Mouse (Mus musculus) heart, postnatal 0 days (tissue): ENCODE measurements around the gene Olfr553. TPM values are rescaled to one million over a fixed set of nuclear protein-coding genes. Genes with fewer than 3 reads are reported as not detected.
A peak's percentile ranks its signal among the peaks of the same experiment; 100 is the strongest.

Source experiments
- ATAC-seq: fragments of 200-750 bp; cut with Nextera tagmentation; 2 replicates; pipeline ENCODE4 v1.8.0; 2017; ENCODE audit warnings: low read depth, moderate number of reproducible peaks, moderate library complexity; ENCODE audit not compliant: insufficient read depth
- DNase-seq: peaks from one replicate; pipeline ENCODE4 v3.0.0-alpha.2; 2016; ENCODE audit warnings: low spot score
- H3K27ac ChIP-seq: fragments of 300-500 bp; sonication (generic); 2 replicates; pipeline ENCODE4 v1.5.1; 2014; ENCODE audit warnings: low read depth, mild to moderate bottlenecking
- H3K27me3 ChIP-seq: fragments of 300-500 bp; sonication (generic); 2 replicates; pipeline ENCODE4 v1.6.1; 2014; ENCODE audit warnings: low read length, mixed read lengths; ENCODE audit not compliant: control insufficient read depth, insufficient read depth
- H3K36me3 ChIP-seq: fragments of 300-500 bp; sonication (generic); replicated peaks from 2 replicates; pipeline ENCODE4 v1.6.1; 2014; ENCODE audit warnings: low read length, mixed read lengths; ENCODE audit not compliant: control insufficient read depth, insufficient read depth
- H3K4me1 ChIP-seq: fragments of 300-500 bp; sonication (generic); 2 replicates; pipeline ENCODE4 v1.6.1; 2014; ENCODE audit warnings: antibody characterized with exemption; ENCODE audit not compliant: control insufficient read depth, insufficient read depth
- H3K4me2 ChIP-seq: fragments of 300-500 bp; sonication (generic); 2 replicates; pipeline ENCODE4 v1.6.1; 2014; ENCODE audit warnings: low read depth, mild to moderate bottlenecking, low read length, moderate library complexity
- H3K4me3 ChIP-seq: fragments of 300-500 bp; sonication (generic); 2 replicates; pipeline ENCODE4 v1.5.1; 2014; ENCODE audit warnings: low read depth, low read length
- H3K9ac ChIP-seq: fragments of 300-500 bp; sonication (generic); replicated peaks from 2 replicates; pipeline ENCODE4 v1.6.1; 2014; ENCODE audit warnings: low read depth, low read length, mixed read lengths
- H3K9me3 ChIP-seq: fragments of 300-500 bp; sonication (generic); replicated peaks from 2 replicates; pipeline ENCODE4 v1.6.1; 2016; ENCODE audit warnings: low read length; ENCODE audit not compliant: control insufficient read depth
- CTCF ChIP-seq: IDR thresholded peaks from 2 replicates; pipeline ENCODE4 v1.5.1; 2016; ENCODE audit warnings: antibody characterized with exemption, control low read depth, low read depth
- EP300 ChIP-seq: IDR thresholded peaks from 2 replicates; pipeline ENCODE4 v1.6.1; 2016; ENCODE audit warnings: antibody characterized with exemption, low read depth
- WGBS: fragments of 180-500 bp; shearing (Covaris S2); extraction: QIAGEN DNeasy Blood & Tissue Kit; methylation state at CpG from one replicate; pipeline ENCODE4 v1.1.7; 2014; 5-methylcytosine and 5-hydroxymethylcytosine counted together
- polyA plus RNA-seq: library from polyadenylated mRNA; unstranded; fragments of >200 nt; fragmentation: Nextera tagmentation; extraction: Ambion mirVana; gene quantifications from 2 replicates; pipeline ENCODE4 v1.2.1, GENCODE M21; 2015
- total RNA-seq: library from RNA; depleted of rRNA; stranded (reverse); fragments of >200 nt; gene quantifications from 2 replicates; pipeline ENCODE4 v1.2.3, GENCODE M21; 2014; ENCODE audit warnings: low replicate concordance; rRNA removed

The Olfr553 gene
- total and polyA plus RNA-seq, 2 experiments from 2014 or later, result not detected

DNA sequence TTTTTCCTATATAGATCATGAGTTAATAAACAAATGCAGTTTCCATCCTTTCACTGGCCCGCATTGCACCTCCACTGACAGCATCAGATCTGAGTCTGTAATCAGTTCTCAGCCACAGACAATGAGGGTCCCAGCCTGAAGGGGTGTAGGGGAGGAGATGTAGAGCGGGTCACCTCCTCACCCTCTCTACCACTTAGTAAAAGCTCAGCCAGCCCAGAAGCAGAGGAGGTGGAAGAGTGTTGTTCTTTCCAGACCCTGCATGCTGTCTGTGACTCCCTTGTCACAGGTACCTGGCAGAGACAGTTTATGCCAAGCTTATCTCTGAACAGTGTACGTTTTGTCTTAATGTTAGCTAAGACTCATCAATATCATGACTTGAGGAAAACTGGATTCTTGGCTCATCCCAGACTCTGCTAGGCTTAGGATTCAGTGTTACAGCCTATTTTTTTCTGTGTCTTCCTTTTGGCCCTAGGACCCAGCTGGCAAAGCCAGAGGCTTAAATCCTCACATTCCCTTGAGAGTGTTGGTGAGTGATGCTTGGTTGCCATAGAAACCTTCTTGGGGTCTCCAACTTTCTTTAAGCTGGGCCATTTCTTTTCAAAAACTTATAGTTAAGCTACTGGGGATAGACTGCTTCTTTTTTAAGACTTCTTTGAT is 44.7 kb downstream of the Olfr553 start:
- Histone ChIP-seq H3K27me3 (no peaks in the 10 kb centered on the region), H3K4me1 (no peaks in the 10 kb centered on the region), H3K9ac (no peak overlapping the region), H3K36me3 (no peaks in the 10 kb centered on the region), H3K9me3 (no peaks in the 10 kb centered on the region), H3K4me3 (no peak overlapping the region), H3K27ac (no peak overlapping the region), H3K4me2 (no peak overlapping the region)
- DNase-seq (no peak), ATAC-seq (no peak)
- WGBS, result 72% methylated on average over 3 of the region's 3 CpGs
- no peak for TF ChIP-seq EP300
- no peak for TF ChIP-seq CTCF

DNA sequence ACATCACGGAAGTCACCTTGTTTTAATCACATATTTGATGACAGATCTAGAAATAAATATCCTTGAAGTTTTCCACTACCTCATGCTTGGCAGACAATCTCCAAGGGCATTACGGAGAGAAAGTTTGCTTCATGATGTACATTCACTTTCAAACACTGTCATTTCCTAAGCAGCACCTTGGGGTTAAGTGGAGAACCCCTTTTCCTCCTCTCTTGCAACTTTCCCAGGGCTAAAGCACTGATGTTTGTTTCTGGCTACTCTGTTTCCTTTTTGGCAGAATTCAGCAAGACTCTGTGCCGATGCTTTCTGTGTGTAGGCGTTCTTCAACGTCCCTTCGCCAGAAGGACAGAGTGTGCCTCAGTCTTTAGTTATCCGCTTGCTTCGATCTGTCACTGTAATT is 46.9 kb downstream of the Olfr553 start, which contains the start of gene Olfr550:
Gene Olfr550 (plus strand): TSS at position 301 of the 400 bp plus-strand sequence.
- H3K27ac ChIP-seq, result no peak within 1 kb of the TSS
- TF ChIP-seq EP300 (no peak), CTCF (no peak)
- no peaks in the 10 kb centered on the region for H3K9me3 ChIP-seq
- no peak within 1 kb of the TSS for H3K9ac ChIP-seq
- no peaks in the 10 kb centered on the region for H3K36me3 ChIP-seq
- WGBS, result 82% methylated on average over 8 of the region's 8 CpGs
- no peaks in the 10 kb centered on the region for H3K27me3 ChIP-seq
- H3K4me3 ChIP-seq, result no peak within 1 kb of the TSS
- no peak within 1 kb of the TSS for H3K4me2 ChIP-seq
- no peak for DNase-seq
- ATAC-seq, result no peak
- no peaks in the 10 kb centered on the region for H3K4me1 ChIP-seq

DNA sequence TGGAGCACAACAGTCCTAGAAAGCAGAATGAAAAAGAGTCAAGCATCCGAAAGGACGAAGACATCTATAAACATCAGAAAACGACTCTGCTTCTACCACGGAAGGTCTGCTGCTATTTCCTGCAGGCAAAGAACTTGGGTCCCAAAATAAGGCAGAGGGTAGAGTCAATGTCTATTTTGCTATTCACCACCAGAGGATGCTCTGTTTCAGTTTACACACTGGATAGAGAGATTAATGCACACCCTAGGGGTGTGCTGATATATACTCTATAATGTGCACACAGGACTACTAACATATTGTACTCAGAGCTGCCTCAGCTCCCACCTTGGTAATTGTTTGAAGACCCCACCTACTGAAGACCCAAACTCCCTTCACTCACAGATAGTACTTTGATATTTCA is 51.8 kb downstream of the Olfr553 start:
- WGBS, result 87% methylated on average over 4 of the region's 4 CpGs
- Histone ChIP-seq H3K27ac (no peak overlapping the region), H3K4me2 (no peak overlapping the region), H3K4me3 (no peak overlapping the region), H3K9me3 (no peaks in the 10 kb centered on the region), H3K4me1 (peaks cover 6% of the 10 kb centered on the region), H3K27me3 (no peaks in the 10 kb centered on the region), H3K9ac (no peak overlapping the region), H3K36me3 (peaks cover 17% of the 10 kb centered on the region; the same call in 1 of the 2 replicates)
- TF ChIP-seq CTCF (no peak), EP300 (no peak)
- DNase-seq (no peak), ATAC-seq (no peak)

DNA sequence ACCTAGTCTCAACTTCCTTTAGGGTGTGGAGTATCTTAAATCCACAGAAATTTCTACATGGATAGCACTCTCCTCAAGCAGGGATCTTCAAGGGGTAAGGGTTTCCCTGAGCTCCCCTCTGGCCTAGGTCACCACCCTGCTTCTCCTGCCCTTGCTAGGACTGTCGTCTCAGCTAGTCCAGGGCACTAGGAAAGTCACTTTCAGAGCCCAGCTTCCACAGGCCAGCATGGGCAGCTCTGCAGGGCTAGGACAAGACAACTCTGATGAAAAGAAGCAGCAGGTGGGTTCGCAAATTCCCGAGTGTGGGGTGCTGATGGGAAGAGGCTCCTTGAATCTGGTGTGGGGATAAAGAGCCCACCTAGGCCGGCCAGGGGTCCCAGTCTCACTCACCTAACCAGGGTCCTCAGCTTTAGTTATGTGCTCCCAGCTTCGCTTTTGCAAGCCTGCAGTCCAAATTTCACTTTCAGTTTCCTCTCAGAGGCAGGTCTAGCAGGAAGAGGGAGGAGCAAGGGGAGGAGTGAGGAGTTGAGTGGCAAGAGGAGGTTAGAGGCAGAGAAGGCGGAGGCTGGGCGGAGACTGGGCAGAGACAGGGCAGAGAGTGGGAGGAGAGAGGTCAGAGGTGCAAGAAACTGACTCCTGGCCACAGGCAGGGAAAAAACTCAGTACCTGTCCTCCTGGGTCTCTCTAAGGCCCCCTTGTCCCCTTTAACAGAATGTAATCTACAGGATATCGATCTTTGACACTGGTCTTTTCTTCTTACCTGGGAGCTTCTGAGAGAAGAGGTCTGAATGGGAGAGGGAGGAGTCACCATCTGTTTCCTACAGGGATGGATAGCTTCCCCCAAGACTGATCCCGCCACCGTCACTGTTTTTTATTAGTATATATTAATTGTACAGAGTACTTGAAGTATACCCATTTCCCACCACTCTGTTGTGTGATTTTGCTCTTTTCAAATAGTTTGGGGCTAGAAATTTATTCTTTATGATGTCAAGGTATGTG is 52.7 kb downstream of the Olfr553 start, which contains the start of gene Trim21:
Gene Trim21 (minus strand): TSS at position 488 of the 999 bp plus-strand sequence.
- DNase-seq (peak; percentile 94), ATAC-seq (peak; percentile 98)
- peak within 1 kb of the TSS; percentile 69 for H3K9ac ChIP-seq
- peaks cover 6% of the 10 kb centered on the region for H3K4me1 ChIP-seq
- H3K27ac ChIP-seq, result peak within 1 kb of the TSS; percentile 63
- H3K27me3 ChIP-seq, result no peaks in the 10 kb centered on the region
- peaks cover 19% of the 10 kb centered on the region; the same call in 1 of the 2 replicates for H3K36me3 ChIP-seq
- 13% methylated on average over 10 of the region's 10 CpGs for WGBS
- no peaks in the 10 kb centered on the region for H3K9me3 ChIP-seq
- no peak for TF ChIP-seq CTCF
- TF ChIP-seq EP300, result no peak
- H3K4me3 ChIP-seq, result peak within 1 kb of the TSS; percentile 64
- peak within 1 kb of the TSS; percentile 70 for H3K4me2 ChIP-seq

Other genes with a start within 250 kb of the Olfr553 start
- gene Rrm1, start 176.5 kb downstream of the Olfr553 start, total RNA-seq, result 58.2 and 102 TPM in 2 replicates
- 34.4 and 36.4 TPM in 2 replicates for gene Rrm1, start 176.5 kb downstream of the Olfr553 start, polyA plus RNA-seq
- gene Olfr543, start 136.5 kb downstream of the Olfr553 start, total RNA-seq, result not detected in 2 replicates
- not detected in 2 replicates for gene Olfr543, start 136.5 kb downstream of the Olfr553 start, polyA plus RNA-seq
- not detected in 2 replicates for gene Olfr544, start 129.9 kb downstream of the Olfr553 start, total RNA-seq
- gene Olfr544, start 129.9 kb downstream of the Olfr553 start, polyA plus RNA-seq, result not detected in 2 replicates
- gene Olfr545, start 118.6 kb downstream of the Olfr553 start, total RNA-seq, result not detected in 2 replicates
- not detected in 2 replicates for gene Olfr545, start 118.6 kb downstream of the Olfr553 start, polyA plus RNA-seq
- not detected in 2 replicates for gene Olfr547, start 83.5 kb downstream of the Olfr553 start, total RNA-seq
- gene Olfr547, start 83.5 kb downstream of the Olfr553 start, polyA plus RNA-seq, result not detected in 2 replicates
- gene Olfr548-ps1, start 77.3 kb downstream of the Olfr553 start, total RNA-seq, result not detected in 2 replicates
- gene Olfr548-ps1, start 77.3 kb downstream of the Olfr553 start, polyA plus RNA-seq, result not detected in 2 replicates
- gene Olfr549, start 68.3 kb downstream of the Olfr553 start, total RNA-seq, result not detected in 2 replicates
- not detected in 2 replicates for gene Olfr549, start 68.3 kb downstream of the Olfr553 start, polyA plus RNA-seq
- gene Trim21, start 52.7 kb downstream of the Olfr553 start, total RNA-seq, result 4.0 and 5.6 TPM in 2 replicates
- 0.22 and 0.32 TPM in 2 replicates for gene Trim21, start 52.7 kb downstream of the Olfr553 start, polyA plus RNA-seq
- gene Olfr550, start 46.8 kb downstream of the Olfr553 start, total RNA-seq, result not detected in 2 replicates
- not detected in 2 replicates for gene Olfr550, start 46.8 kb downstream of the Olfr553 start, polyA plus RNA-seq
- not detected in 2 replicates for gene Olfr551, start 26.3 kb downstream of the Olfr553 start, total RNA-seq
- not detected in 2 replicates for gene Olfr551, start 26.3 kb downstream of the Olfr553 start, polyA plus RNA-seq
- gene Olfr552, start 20.4 kb downstream of the Olfr553 start, total RNA-seq, result not detected in 2 replicates
- gene Olfr552, start 20.4 kb downstream of the Olfr553 start, polyA plus RNA-seq, result not detected in 2 replicates
- gene Olfr554, start 20.2 kb upstream of the Olfr553 start, total RNA-seq, result not detected in 2 replicates
- gene Olfr554, start 20.2 kb upstream of the Olfr553 start, polyA plus RNA-seq, result not detected in 2 replicates
- not detected in 2 replicates for gene Olfr555, start 40.6 kb upstream of the Olfr553 start, total RNA-seq
- not detected in 2 replicates for gene Olfr555, start 40.6 kb upstream of the Olfr553 start, polyA plus RNA-seq
- not detected in 2 replicates for gene Olfr556, start 46.7 kb upstream of the Olfr553 start, total RNA-seq
- not detected in 2 replicates for gene Olfr556, start 46.7 kb upstream of the Olfr553 start, polyA plus RNA-seq
- 10.0 and 22.4 TPM in 2 replicates for gene Trim68, start 69.1 kb upstream of the Olfr553 start, total RNA-seq
- gene Trim68, start 69.1 kb upstream of the Olfr553 start, polyA plus RNA-seq, result 8.3 and 8.9 TPM in 2 replicates
- not detected in 2 replicates for gene Olfr557, start 77.7 kb upstream of the Olfr553 start, total RNA-seq
- gene Olfr557, start 77.7 kb upstream of the Olfr553 start, polyA plus RNA-seq, result not detected in 2 replicates
- gene Olfr558, start 84.0 kb upstream of the Olfr553 start, total RNA-seq, result 1.2 and 1.5 TPM in 2 replicates
- 2.2 and 2.3 TPM in 2 replicates for gene Olfr558, start 84.0 kb upstream of the Olfr553 start, polyA plus RNA-seq
- gene Olfr33, start 100.9 kb upstream of the Olfr553 start, total RNA-seq, result not detected in 2 replicates
- not detected in 2 replicates for gene Olfr33, start 100.9 kb upstream of the Olfr553 start, polyA plus RNA-seq
- gene Olfr559, start 109.3 kb upstream of the Olfr553 start, total RNA-seq, result not detected in 2 replicates
- gene Olfr559, start 109.3 kb upstream of the Olfr553 start, polyA plus RNA-seq, result not detected in 2 replicates
- gene Olfr560, start 141.1 kb upstream of the Olfr553 start, total RNA-seq, result not detected in 2 replicates
- not detected in 2 replicates for gene Olfr560, start 141.1 kb upstream of the Olfr553 start, polyA plus RNA-seq
- gene Olfr78, start 141.3 kb upstream of the Olfr553 start, total RNA-seq, result 1.0 and 4.1 TPM in 2 replicates
- 0.34 and 0.60 TPM in 2 replicates for gene Olfr78, start 141.3 kb upstream of the Olfr553 start, polyA plus RNA-seq
- gene Olfr561, start 153.0 kb upstream of the Olfr553 start, total RNA-seq, result not detected in 2 replicates
- not detected in 2 replicates for gene Olfr561, start 153.0 kb upstream of the Olfr553 start, polyA plus RNA-seq
- not detected in 2 replicates for gene Olfr564, start 185.3 kb upstream of the Olfr553 start, total RNA-seq
- gene Olfr564, start 185.3 kb upstream of the Olfr553 start, polyA plus RNA-seq, result not detected in 2 replicates
- gene Olfr566, start 240.5 kb upstream of the Olfr553 start, total RNA-seq, result not detected in 2 replicates
- not detected in 2 replicates for gene Olfr566, start 240.5 kb upstream of the Olfr553 start, polyA plus RNA-seq